Mouse (Mus musculus): ENCODE data around the gene Gstp3. TPM values are rescaled to one million over a fixed set of nuclear protein-coding genes. Genes with fewer than 3 reads are reported as not detected.
"Not testable (repeated sequence)": the region's sequence is repeated elsewhere in the genome, so short reads cannot be mapped to it uniquely, and the experiment has no call there.

The Gstp3 gene
- polyA plus RNA-seq, 1 experiment: 0.09 TPM

DNA sequence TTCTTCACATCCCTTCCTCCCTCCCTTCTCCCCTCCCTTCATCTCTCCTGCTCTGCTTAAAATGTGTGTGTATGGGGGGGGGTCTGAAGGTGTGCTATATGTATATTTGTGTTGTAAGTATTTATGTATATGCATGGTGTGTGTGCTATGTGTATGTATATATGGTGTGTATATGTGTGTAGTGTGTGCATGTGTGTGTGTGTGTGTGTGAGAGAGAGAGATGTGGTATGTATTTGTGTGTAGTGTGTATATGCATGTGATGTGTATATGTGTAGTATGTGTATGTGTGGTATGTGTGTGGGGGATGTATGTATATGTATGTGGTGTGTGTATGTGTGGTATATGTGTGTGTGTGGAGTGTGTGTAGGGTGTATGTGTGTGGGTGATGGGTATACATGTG, 7.5 kb upstream of the Gstp3 start:
- Histone ChIP-seq H3K79me2 (ENCODE audit: control insufficient read depth, insufficient read depth) (no peaks in the 10 kb centered on the region), H3K36me3 (ENCODE audit: control insufficient read depth, insufficient read depth) (no peaks in the 10 kb centered on the region), H3K79me3 (ENCODE audit: low read depth) (no peaks in the 10 kb centered on the region), H3ac (ENCODE audit: control insufficient read depth, insufficient read length, low read depth) (no peak overlapping the region), H3K27me3 (ENCODE audit: control insufficient read depth, insufficient read depth, insufficient read length) (no peaks in the 10 kb centered on the region), H3K4me3 (ENCODE audit: insufficient read depth, poor library complexity, severe bottlenecking) (no peak overlapping the region)
- TF ChIP-seq CTCF (IDR thresholded peaks at IDR 0.05; ENCODE audit: control insufficient read depth, insufficient read depth, insufficient read length): no peak

DNA sequence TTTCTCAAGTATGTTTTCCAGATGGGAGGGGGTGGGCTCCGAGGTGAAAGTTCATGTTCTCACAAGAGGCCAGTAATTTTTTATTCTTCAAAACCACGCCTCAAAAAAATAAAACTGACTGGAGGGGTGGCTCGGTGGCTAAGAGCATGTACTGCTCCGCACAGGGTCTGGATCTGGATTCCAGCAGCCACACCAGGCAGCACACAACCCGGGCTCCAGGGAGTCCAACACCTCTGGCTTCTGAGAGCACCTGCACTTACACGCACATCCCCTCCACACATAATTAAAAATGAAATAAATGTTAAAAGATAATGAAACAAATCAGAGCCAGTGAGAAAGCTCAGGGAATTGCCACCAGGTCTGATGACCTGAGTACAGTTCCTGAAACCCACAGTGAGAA, 6.9 kb upstream of the Gstp3 start:
- H3K27me3 ChIP-seq (ENCODE audit: control insufficient read depth, insufficient read depth, insufficient read length): no peaks in the 10 kb centered on the region
- H3K4me3 ChIP-seq (ENCODE audit: insufficient read depth, poor library complexity, severe bottlenecking): no peak overlapping the region
- H3K79me3 ChIP-seq (ENCODE audit: low read depth): no peaks in the 10 kb centered on the region
- H3K36me3 ChIP-seq (ENCODE audit: control insufficient read depth, insufficient read depth): no peaks in the 10 kb centered on the region
- no peaks in the 10 kb centered on the region for H3K79me2 ChIP-seq (ENCODE audit: control insufficient read depth, insufficient read depth)
- H3ac ChIP-seq (ENCODE audit: control insufficient read depth, insufficient read length, low read depth): no peak overlapping the region
- no peak for TF ChIP-seq FOSL1 (IDR thresholded peaks at IDR 0.05; ENCODE audit: insufficient read depth, low read length, poor library complexity, severe bottlenecking)
- TF ChIP-seq CEBPB (IDR thresholded peaks at IDR 0.05; ENCODE audit: low read depth): no peak
- no peak for TF ChIP-seq CTCF (IDR thresholded peaks at IDR 0.05; ENCODE audit: control insufficient read depth, insufficient read depth, insufficient read length)
- no peak for TF ChIP-seq MYOD1 (IDR thresholded peaks at IDR 0.05; ENCODE audit: control insufficient read depth, insufficient read length, low read depth)
- no peak for TF ChIP-seq USF1 (IDR thresholded peaks at IDR 0.05; ENCODE audit: low read depth)
- no peak for TF ChIP-seq MYOG (IDR thresholded peaks at IDR 0.05; ENCODE audit: control insufficient read depth, extremely low read depth, insufficient read length)
- TF ChIP-seq MAX (IDR thresholded peaks at IDR 0.05): no peak

DNA sequence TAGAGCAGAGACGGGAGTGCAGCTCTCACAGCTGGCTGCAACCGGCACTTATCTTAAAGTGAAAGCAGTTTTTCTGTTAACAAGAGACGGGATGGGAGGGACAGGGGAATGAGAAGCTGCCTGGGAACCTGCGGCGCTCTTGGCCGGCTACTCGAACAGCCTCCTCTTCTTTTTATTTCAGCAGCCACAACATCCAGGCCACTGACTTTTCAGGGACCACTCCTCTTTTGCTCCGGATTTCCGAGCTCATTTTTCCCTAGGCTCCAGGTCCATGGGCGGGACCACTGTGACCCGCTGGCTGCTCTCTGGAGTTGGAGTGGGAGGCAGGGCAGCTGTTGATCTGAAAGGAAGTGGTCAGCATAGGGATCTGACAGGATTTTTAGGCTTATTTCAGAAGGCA, 5.1 kb upstream of the Gstp3 start:
- not testable (repeated sequence) for H3K79me2 ChIP-seq (ENCODE audit: control insufficient read depth, insufficient read depth); H3K79me3 ChIP-seq (ENCODE audit: low read depth); H3K36me3 ChIP-seq (ENCODE audit: control insufficient read depth, insufficient read depth); H3K27me3 ChIP-seq (ENCODE audit: control insufficient read depth, insufficient read depth, insufficient read length); H3ac ChIP-seq (ENCODE audit: control insufficient read depth, insufficient read length, low read depth); H3K4me3 ChIP-seq (ENCODE audit: insufficient read depth, poor library complexity, severe bottlenecking)

DNA sequence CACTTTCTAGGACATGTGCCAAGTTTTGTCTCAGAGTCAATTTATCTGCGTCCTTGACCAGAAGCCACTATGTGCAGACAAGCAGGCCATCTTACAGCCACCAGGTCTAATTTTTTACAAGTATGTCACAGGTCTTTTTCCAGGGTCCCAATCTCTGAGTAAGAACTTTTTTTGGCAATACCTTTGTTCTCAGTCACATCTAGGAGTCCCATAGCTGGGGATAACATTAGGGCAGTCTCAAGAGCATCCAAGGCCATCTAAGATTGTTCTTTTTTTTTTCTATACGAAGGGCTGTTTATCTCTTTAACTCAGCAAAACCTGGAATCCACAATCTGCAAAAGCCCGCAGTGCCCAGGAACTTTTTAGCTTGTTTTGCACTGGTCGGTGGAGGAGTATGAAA, 4.0 kb upstream of the Gstp3 start:
- not testable (repeated sequence) for H3K27me3 ChIP-seq (ENCODE audit: control insufficient read depth, insufficient read depth, insufficient read length); H3K4me3 ChIP-seq (ENCODE audit: insufficient read depth, poor library complexity, severe bottlenecking); H3K36me3 ChIP-seq (ENCODE audit: control insufficient read depth, insufficient read depth); H3K79me2 ChIP-seq (ENCODE audit: control insufficient read depth, insufficient read depth); H3K79me3 ChIP-seq (ENCODE audit: low read depth); H3ac ChIP-seq (ENCODE audit: control insufficient read depth, insufficient read length, low read depth)

DNA sequence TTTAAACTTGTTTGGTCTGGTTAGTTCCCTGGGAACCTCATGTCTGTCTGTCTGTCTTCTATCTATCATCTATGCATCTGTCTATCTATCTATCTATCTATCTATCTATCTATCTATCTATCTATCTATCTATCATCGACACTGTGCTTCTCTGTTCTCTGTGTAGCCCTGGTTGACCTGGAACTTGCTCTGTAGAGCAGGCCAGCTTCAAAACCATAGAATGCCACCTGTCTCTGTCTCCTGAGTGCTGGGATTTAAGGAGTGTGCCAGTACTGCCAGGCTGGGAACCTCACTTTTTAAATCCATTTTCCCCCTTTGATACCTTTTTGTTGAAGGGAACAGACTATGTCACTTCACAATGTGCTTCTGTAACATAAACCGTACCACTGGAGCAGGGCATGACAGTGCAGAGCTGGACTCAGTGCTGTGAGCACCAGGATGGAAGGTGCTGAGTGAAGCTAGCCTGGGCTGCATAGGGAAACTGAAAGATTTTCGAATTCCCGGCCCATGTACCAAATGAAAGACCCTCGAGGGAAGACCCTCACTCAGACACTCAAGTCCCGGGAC, 1.6 kb upstream of the Gstp3 start:
- no peaks in the 10 kb centered on the region for H3K79me3 ChIP-seq (ENCODE audit: low read depth)
- H3K79me2 ChIP-seq (ENCODE audit: control insufficient read depth, insufficient read depth): no peaks in the 10 kb centered on the region
- no peaks in the 10 kb centered on the region for H3K27me3 ChIP-seq (ENCODE audit: control insufficient read depth, insufficient read depth, insufficient read length)
- H3K4me3 ChIP-seq (ENCODE audit: insufficient read depth, poor library complexity, severe bottlenecking): no peak overlapping the region
- no peak overlapping the region for H3ac ChIP-seq (ENCODE audit: control insufficient read depth, insufficient read length, low read depth)
- TF ChIP-seq USF1 (IDR thresholded peaks at IDR 0.05; ENCODE audit: low read depth): no peak
- no peak for TF ChIP-seq MYOD1 (IDR thresholded peaks at IDR 0.05; ENCODE audit: control insufficient read depth, insufficient read length, low read depth)
- TF ChIP-seq CEBPB (IDR thresholded peaks at IDR 0.05; ENCODE audit: low read depth): no peak
- no peak for TF ChIP-seq FOSL1 (IDR thresholded peaks at IDR 0.05; ENCODE audit: insufficient read depth, low read length, poor library complexity, severe bottlenecking)
- TF ChIP-seq MYOG (IDR thresholded peaks at IDR 0.05; ENCODE audit: control insufficient read depth, extremely low read depth, insufficient read length): no peak
- no peak for TF ChIP-seq CTCF (IDR thresholded peaks at IDR 0.05; ENCODE audit: control insufficient read depth, insufficient read depth, insufficient read length)
- no peak for TF ChIP-seq MAX (IDR thresholded peaks at IDR 0.05)
- H3K36me3 ChIP-seq (ENCODE audit: control insufficient read depth, insufficient read depth): no peaks in the 10 kb centered on the region

DNA sequence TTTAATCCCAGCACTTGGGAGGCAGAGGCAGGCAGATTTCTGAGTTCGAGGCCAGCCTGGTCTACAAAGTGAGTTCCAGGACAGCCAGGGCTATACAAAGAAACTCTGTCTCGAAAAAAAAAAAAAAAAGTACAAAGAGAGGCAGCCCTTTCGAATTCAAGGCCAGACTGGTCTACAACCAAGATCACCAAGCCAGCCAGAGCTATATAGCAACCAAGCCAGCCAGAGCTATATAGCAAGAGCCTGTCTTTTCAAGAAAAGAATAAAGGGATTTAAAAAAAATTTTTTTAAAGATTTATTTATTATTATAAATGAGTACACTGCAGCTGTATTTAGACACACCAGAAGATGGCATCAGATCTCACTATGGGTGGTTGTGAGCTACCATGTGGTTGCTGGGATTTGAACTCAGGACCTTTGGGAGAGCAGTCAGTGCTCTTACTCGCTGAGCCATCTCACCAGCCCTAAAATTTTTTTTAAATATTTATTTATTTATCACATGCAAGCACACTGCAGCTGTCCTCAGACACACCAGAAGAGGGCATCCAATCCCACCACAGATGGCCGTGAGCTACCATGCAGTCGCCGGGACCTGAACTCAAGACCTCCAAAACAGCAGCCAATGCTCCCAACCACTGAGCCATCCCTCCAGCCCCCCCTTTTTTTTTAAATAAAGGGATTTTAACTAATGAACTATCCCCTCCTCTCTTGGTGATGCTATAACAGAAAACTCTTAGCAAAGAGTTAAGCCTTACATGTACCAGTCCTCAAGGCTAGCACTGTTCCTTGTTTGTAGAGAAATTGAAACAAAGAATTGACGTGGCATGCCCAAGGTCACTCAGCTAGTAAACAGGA, 902 bp upstream of the Gstp3 start:
- not testable (repeated sequence) for H3K79me2 ChIP-seq (ENCODE audit: control insufficient read depth, insufficient read depth); H3ac ChIP-seq (ENCODE audit: control insufficient read depth, insufficient read length, low read depth); H3K27me3 ChIP-seq (ENCODE audit: control insufficient read depth, insufficient read depth, insufficient read length); H3K4me3 ChIP-seq (ENCODE audit: insufficient read depth, poor library complexity, severe bottlenecking); H3K79me3 ChIP-seq (ENCODE audit: low read depth); H3K36me3 ChIP-seq (ENCODE audit: control insufficient read depth, insufficient read depth)

DNA sequence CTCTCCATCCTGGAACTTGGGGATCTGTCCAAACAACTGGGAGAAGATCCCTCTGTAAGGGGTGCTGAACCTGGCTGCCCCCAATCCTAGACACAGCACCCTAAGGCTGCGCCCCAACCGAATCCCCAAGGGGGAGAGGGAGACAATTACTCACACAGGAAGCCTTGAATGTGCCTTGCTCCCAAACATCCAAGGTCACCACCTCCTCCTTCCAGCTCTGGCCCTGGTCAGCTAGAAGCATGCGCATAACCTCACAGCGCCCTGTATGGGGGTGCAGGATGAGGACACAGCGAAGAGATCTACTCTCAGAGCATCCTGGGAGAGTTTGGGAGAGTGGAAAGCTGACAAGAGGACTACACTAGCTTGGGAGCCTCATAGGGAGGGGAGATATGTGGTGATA, 788 bp downstream of the Gstp3 start:
- Histone ChIP-seq H3ac (ENCODE audit: control insufficient read depth, insufficient read length, low read depth) (no peak overlapping the region), H3K36me3 (ENCODE audit: control insufficient read depth, insufficient read depth) (no peaks in the 10 kb centered on the region), H3K79me3 (ENCODE audit: low read depth) (no peaks in the 10 kb centered on the region), H3K79me2 (ENCODE audit: control insufficient read depth, insufficient read depth) (no peaks in the 10 kb centered on the region), H3K27me3 (ENCODE audit: control insufficient read depth, insufficient read depth, insufficient read length) (no peaks in the 10 kb centered on the region), H3K4me3 (ENCODE audit: insufficient read depth, poor library complexity, severe bottlenecking) (no peak overlapping the region)
- TF ChIP-seq MYOD1 (IDR thresholded peaks at IDR 0.05; ENCODE audit: control insufficient read depth, insufficient read length, low read depth) (no peak), FOSL1 (IDR thresholded peaks at IDR 0.05; ENCODE audit: insufficient read depth, low read length, poor library complexity, severe bottlenecking) (no peak), CTCF (IDR thresholded peaks at IDR 0.05; ENCODE audit: control insufficient read depth, insufficient read depth, insufficient read length) (no peak), USF1 (IDR thresholded peaks at IDR 0.05; ENCODE audit: low read depth) (no peak), MAX (IDR thresholded peaks at IDR 0.05) (no peak), MYOG (IDR thresholded peaks at IDR 0.05; ENCODE audit: control insufficient read depth, extremely low read depth, insufficient read length) (no peak), CEBPB (IDR thresholded peaks at IDR 0.05; ENCODE audit: low read depth) (no peak)

Measured in C2C12 (cell line).